Mouse (Mus musculus): Measurements from ENCODE around the gene Npas3.

DNA sequence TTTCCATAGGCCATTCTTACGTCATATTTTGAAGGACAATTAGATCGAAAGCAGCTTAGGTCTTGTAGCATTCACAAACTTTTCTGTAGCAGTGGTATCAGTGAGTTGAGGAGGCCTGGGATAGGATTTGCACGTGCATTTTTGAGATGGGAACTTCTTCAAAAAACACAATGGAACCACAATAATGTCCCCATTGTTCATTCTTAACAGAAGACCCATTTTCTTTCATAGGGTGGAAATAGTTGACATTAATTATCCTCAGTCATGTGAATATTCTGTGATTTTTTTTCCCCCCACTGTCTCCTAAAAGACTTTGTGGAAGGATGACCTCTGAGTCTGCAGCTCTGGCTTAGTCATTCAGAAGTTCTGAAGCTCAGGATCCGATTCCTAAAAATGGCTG is 41.9 kb downstream of the Npas3 start:
- no peak for TF ChIP-seq REST (IDR thresholded peaks at IDR 0.05; ENCODE audit: insufficient read depth, insufficient read length)
- no peak for TF ChIP-seq POLR2A (IDR thresholded peaks at IDR 0.05; ENCODE audit: insufficient read length, low read depth)
- no peak for TF ChIP-seq E2F4 (IDR thresholded peaks at IDR 0.05; ENCODE audit: insufficient read depth)
- no peak for TF ChIP-seq POLR2AphosphoS2 (IDR thresholded peaks at IDR 0.05; ENCODE audit: insufficient read length, low read depth)
- no peak for TF ChIP-seq TCF12 (IDR thresholded peaks at IDR 0.05; ENCODE audit: insufficient read depth, poor library complexity, severe bottlenecking)
